8 mouse cellular contexts compared by ENCODE assay signal in genomic region chr15:79262375-79262774, GRCm38 (mm10). TPM values are rescaled to one million over a fixed set of nuclear protein-coding genes. Genes with fewer than 3 reads are reported as not detected.
DNase-seq lines count a peak whose midpoint lies in the region; ATAC-seq lines count a peak whose summit lies in the region.

No protein-coding gene starts in this region.

- H3K4me2 ChIP-seq in forebrain, embryonic 15.5 days (replicated peaks): peak overlapping the region; percentile 100

- no peak overlapping the region for H3K9ac ChIP-seq in forebrain, embryonic 15.5 days (replicated peaks)

- H3K27ac ChIP-seq in forebrain, embryonic 15.5 days (replicated peaks): no peak overlapping the region
- H3K27ac ChIP-seq in limb, embryonic 10.5 days: no peak overlapping the region

- no peak for ATAC-seq in forebrain, embryonic 15.5 days (replicated peaks)

- H3K9me3 ChIP-seq in forebrain, embryonic 15.5 days: no peaks in the 10 kb centered on the region
- H3K9me3 ChIP-seq in limb, embryonic 10.5 days (replicated peaks): no peaks in the 10 kb centered on the region

- 21% methylated on average over 13 of the region's 13 CpGs for WGBS in forebrain, embryonic 15.5 days
- WGBS in limb, embryonic 10.5 days: 24% methylated on average over 13 of the region's 13 CpGs

- peaks cover 27% of the 10 kb centered on the region for H3K27me3 ChIP-seq in forebrain, embryonic 15.5 days
- H3K27me3 ChIP-seq in limb, embryonic 10.5 days (ENCODE audit: low read depth, poor library complexity, severe bottlenecking): peaks cover 61% of the 10 kb centered on the region
- peaks cover 2% of the 10 kb centered on the region; the same call in 1 of the 2 replicates for H3K27me3 ChIP-seq in splenic B cell, adult 2 months (ENCODE audit: control insufficient read depth, insufficient read depth, low read length, poor library complexity, severe bottlenecking)

- H3K4me3 ChIP-seq in forebrain, embryonic 15.5 days: peak overlapping the region; percentile 68; the same call in 1 of the 2 replicates
- H3K4me3 ChIP-seq in limb, embryonic 10.5 days: peak overlapping the region; percentile 83

- H3K36me3 ChIP-seq in forebrain, embryonic 15.5 days: no peaks in the 10 kb centered on the region
- no peaks in the 10 kb centered on the region for H3K36me3 ChIP-seq in limb, embryonic 10.5 days
- H3K36me3 ChIP-seq in splenic B cell, adult 2 months (ENCODE audit: control insufficient read depth, insufficient read depth, low read length, poor library complexity, severe bottlenecking): no peaks in the 10 kb centered on the region

- peaks cover 18% of the 10 kb centered on the region for H3K4me1 ChIP-seq in forebrain, embryonic 15.5 days
- peaks cover 35% of the 10 kb centered on the region for H3K4me1 ChIP-seq in limb, embryonic 10.5 days

- peak; percentile 42 for DNase-seq in adrenal gland, postnatal 10 days
- no peak for DNase-seq in adrenal gland, adult 8-10 months
- DNase-seq in B cell, adult 2 months: peak; percentile 25 to 28
- DNase-seq in limb, embryonic 10.5 days (ENCODE audit: low spot score): peak; percentile 61
- peak; percentile 32 for DNase-seq in splenic B cell, adult 2 months (ENCODE audit: low read depth, low spot score)
- DNase-seq in cerebellum, adult 18-20 months: no peak
- no peak for DNase-seq in gastrocnemius, postnatal 4 days (ENCODE audit: low spot score in 2 of 2)

RNA-seq across cellular contexts. Expression of gene Slc16a8, which starts 7.8 kb away (rescaled TPM):
- total RNA-seq in adrenal gland, postnatal 10 days (2021): under 1 TPM in 1 of 2 experiments, not detected in 1; 0.15 TPM
- not detected for total RNA-seq in adrenal gland, adult 8-10 months (2022)
- polyA plus RNA-seq in forebrain, embryonic 15.5 days (2015; fragmentation: Nextera tagmentation; extraction: Ambion mirVana): 0.36 and 0.81 TPM in 2 replicates
- polyA plus RNA-seq in limb, embryonic 10.5 days (2016; fragmentation: Nextera tagmentation; extraction: Ambion mirVana): 0.16 TPM in 1 of 2 replicates, not detected in the other
- under 1 TPM; 0.29 to 0.36 TPM for total RNA-seq in gastrocnemius, postnatal 4 days (2021)

RNA-seq across cellular contexts. Expression of gene Baiap2l2, which starts 23.0 kb away (rescaled TPM):
- total RNA-seq in adrenal gland, postnatal 10 days (2021): under 1 TPM; 0.85 to 0.99 TPM
- total RNA-seq in adrenal gland, adult 8-10 months (2022): 1 to 10 TPM in 1 of 4 experiments, under 1 TPM in 1, not detected in 2; 0.35 to 1.6 TPM
- 1.9 and 3.6 TPM in 2 replicates for polyA plus RNA-seq in forebrain, embryonic 15.5 days (2015; fragmentation: Nextera tagmentation; extraction: Ambion mirVana)
- polyA plus RNA-seq in limb, embryonic 10.5 days (2016; fragmentation: Nextera tagmentation; extraction: Ambion mirVana): 2.6 and 3.1 TPM in 2 replicates
- total RNA-seq in gastrocnemius, postnatal 4 days (2021): 1 to 10 TPM; 5.0 to 9.0 TPM

RNA-seq across cellular contexts. Expression of gene Gm49486, which starts 33.2 kb away (rescaled TPM):
- total RNA-seq in adrenal gland, postnatal 10 days (2021): under 1 TPM; 0.24 to 0.45 TPM
- not detected for total RNA-seq in adrenal gland, adult 8-10 months (2022)
- polyA plus RNA-seq in forebrain, embryonic 15.5 days (2015; fragmentation: Nextera tagmentation; extraction: Ambion mirVana): 0.97 and 1.1 TPM in 2 replicates
- polyA plus RNA-seq in limb, embryonic 10.5 days (2016; fragmentation: Nextera tagmentation; extraction: Ambion mirVana): 0.11 and 0.48 TPM in 2 replicates
- total RNA-seq in gastrocnemius, postnatal 4 days (2021): 1 to 10 TPM; 1.2 TPM

RNA-seq across cellular contexts. Expression of gene Pick1, which starts 33.4 kb away (rescaled TPM):
- 10 to 100 TPM; 18.9 to 28.4 TPM for total RNA-seq in adrenal gland, postnatal 10 days (2021)
- total RNA-seq in adrenal gland, adult 8-10 months (2022): 10 to 100 TPM; 18.1 to 38.0 (median 23.4) TPM
- polyA plus RNA-seq in forebrain, embryonic 15.5 days (2015; fragmentation: Nextera tagmentation; extraction: Ambion mirVana): 78.5 and 85.1 TPM in 2 replicates
- polyA plus RNA-seq in limb, embryonic 10.5 days (2016; fragmentation: Nextera tagmentation; extraction: Ambion mirVana): 38.3 and 52.5 TPM in 2 replicates
- 10 to 100 TPM; 21.9 to 24.2 TPM for total RNA-seq in gastrocnemius, postnatal 4 days (2021)

Comparison
In these comparisons a context has a peak if more than half of its experiments do, and no peak if none do; other contexts are left out.
1. DNase-seq: peak in adrenal gland, postnatal 10 days (single experiment), B cell, adult 2 months (2 of 2), limb, embryonic 10.5 days (single experiment) and splenic B cell, adult 2 months (single experiment); none in adrenal gland, adult 8-10 months (single experiment), cerebellum, adult 18-20 months (0 of 2) and gastrocnemius, postnatal 4 days (0 of 2).